Mouse (Mus musculus): ENCODE data around the gene Ninl. TPM values are rescaled to one million over a fixed set of nuclear protein-coding genes. Genes with fewer than 3 reads are reported as not detected.
A peak's percentile ranks its signal among the peaks of the same experiment; 100 is the strongest.

Gene Ninl
- total RNA-seq, 2 experiments from 2014 or later, result 0.29 to 0.43 TPM

- peak; percentile 99 for DNase-seq
Measured at GRCm38 (mm10) chr2:150904272-150904935, 134.8 kb downstream of the Ninl start, which contains the start of gene Abhd12. Gene Abhd12, minus strand, starts transcription at chr2:150904741.

DNA sequence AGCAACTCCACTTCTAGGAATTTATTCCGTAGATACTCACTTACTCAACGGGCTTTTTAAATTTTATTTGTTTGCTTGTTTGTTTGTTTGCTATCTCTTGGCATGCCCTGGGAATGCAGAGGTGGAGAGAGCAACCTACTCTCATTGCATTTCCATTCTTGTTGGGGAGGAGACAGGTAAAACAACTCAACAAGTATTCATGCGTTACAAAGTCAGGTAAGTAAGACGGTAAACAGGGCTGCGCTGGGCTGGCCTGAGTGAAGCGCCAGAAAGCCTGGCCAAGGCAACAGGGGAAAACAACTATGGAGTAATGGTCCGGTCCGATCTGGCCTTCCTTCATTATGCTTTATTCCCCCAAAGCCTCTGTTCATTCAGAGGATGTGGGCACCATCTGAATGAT is 136.8 kb downstream of the Ninl start:
- no peak for DNase-seq

GRCm38 (mm10) chr2:150900341-150900740 is 138.8 kb downstream of the Ninl start:
- DNase-seq, result no peak

- DNase-seq, result no peak
Measured at GRCm38 (mm10) chr2:150895691-150896252, 143.4 kb downstream of the Ninl start.

DNA sequence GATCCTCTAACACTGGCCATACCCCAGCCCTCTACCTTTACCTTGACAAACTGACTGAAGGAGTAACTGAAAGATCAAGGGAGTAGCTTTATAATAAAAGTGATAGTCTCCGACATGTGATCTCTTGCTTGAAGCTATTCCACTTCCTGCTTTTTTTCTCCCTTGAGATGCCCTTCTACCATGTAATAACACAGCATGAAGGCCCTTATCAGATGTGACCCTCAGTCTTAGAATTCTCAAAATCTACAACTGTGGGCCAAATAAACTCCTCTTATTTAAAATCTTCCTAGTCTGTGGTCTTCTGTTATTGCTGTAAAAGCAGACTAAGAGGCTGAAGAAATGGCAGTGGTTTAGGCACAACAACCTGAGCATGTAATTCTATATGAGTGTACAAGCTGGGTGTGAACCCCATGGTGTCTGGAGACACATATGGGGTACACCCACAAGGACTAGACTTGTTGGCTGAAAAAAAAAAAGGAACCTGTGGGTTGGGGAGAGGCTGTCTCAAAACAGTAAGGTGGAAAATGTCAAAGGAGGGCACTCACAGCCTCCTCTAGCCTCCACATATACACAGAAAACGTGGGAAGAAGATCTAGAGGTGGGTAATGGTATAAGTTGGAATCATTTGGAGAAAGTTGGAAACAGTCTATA is 144.4 kb downstream of the Ninl start:
- no peak for DNase-seq

DNA sequence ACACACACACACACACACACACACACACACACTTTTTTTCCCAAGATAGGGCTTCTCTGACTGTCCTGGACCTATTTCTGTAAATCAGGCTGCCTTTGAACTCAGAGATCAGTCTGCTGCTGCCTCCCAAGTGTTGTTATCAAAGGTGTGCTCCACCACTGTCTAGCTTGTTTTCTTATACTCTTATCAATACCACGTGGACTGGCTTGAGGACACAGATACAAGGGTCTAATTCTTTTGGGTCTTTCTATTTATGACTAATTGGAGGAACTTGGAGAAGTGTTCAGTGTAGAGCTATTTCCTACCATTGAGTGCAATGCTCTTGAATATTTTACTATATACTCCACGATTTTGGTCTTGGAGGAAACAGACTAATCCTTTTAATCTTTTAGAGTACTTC is 151.8 kb downstream of the Ninl start:
- DNase-seq, result no peak

GRCm38 (mm10) chr2:150886315-150886714 is 152.9 kb downstream of the Ninl start:
- DNase-seq, result no peak

- no peak for DNase-seq
Measured at GRCm38 (mm10) chr2:150885814-150886213, 153.4 kb downstream of the Ninl start.

DNA sequence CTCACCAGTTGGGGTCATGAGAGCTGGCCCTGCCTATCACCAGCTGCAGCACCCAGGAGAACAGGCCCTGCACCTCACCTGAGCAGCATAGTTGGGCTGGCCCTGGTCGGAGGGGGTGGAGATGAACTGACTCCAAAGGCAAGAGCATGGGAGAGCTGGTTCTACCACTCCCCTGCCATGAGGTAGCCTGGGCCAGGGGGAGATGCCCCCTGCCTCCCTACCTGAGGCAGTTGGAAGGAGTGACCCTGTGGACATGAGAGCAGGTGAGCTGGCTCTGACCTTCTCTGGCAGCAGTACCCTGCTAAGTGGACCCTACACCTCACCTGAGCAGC is 154.4 kb downstream of the Ninl start:
- no peak for DNase-seq

Other genes with a start within 250 kb of the Ninl start
- 10 to 100 TPM; 24.7 to 24.8 TPM for gene Abhd12, start 134.6 kb downstream of the Ninl start, total RNA-seq (2021)
- gene Gins1, start 134.0 kb downstream of the Ninl start, total RNA-seq (2021), result 1 to 10 TPM; 1.6 to 2.3 TPM
- gene Nanp, start within 50 bp of the Ninl start, total RNA-seq (2021), result 1 to 10 TPM; 3.3 to 3.4 TPM
- not detected for gene Gm14151, start 53.0 kb upstream of the Ninl start, total RNA-seq (2021)
- not detected for gene Gm14147, start 58.9 kb upstream of the Ninl start, total RNA-seq (2021)